Mouse (Mus musculus): ENCODE measurements around the gene Agpat3.

The Agpat3 gene

GRCm38 (mm10) chr10:78323214-78323880, 28.9 kb downstream of the Agpat3 start:
- no peak for DNase-seq

DNA sequence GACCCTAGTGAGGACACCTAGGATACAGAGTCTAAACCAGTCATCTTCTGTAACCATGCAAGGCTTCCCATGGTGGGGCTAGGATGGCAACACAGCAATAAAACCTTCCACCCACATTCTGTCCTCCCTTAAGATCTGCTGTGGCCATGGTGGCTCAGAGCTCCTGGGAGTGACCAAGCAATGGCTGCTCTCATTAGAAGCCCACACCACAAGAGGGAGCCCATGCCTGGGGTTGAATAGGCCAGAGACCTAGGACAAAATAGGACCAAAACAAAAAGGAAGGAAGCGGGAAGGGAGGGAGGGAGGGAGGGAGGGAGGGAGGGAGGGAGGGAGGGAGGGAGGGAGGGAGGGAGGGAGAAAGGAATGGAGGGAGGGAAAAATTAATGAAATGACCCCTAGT, 29.5 kb downstream of the Agpat3 start:
- DNase-seq = peak; percentile 42 to 61

- no peak for DNase-seq
Measured at GRCm38 (mm10) chr10:78321133-78321757, 31.0 kb downstream of the Agpat3 start.

GRCm38 (mm10) chr10:78320526-78320925, 31.8 kb downstream of the Agpat3 start:
- DNase-seq = peak; percentile 26 to 55

GRCm38 (mm10) chr10:78319940-78320339, 32.3 kb downstream of the Agpat3 start:
- DNase-seq = no peak

- DNase-seq = no peak
Measured at GRCm38 (mm10) chr10:78317270-78317923, 34.9 kb downstream of the Agpat3 start.

DNA sequence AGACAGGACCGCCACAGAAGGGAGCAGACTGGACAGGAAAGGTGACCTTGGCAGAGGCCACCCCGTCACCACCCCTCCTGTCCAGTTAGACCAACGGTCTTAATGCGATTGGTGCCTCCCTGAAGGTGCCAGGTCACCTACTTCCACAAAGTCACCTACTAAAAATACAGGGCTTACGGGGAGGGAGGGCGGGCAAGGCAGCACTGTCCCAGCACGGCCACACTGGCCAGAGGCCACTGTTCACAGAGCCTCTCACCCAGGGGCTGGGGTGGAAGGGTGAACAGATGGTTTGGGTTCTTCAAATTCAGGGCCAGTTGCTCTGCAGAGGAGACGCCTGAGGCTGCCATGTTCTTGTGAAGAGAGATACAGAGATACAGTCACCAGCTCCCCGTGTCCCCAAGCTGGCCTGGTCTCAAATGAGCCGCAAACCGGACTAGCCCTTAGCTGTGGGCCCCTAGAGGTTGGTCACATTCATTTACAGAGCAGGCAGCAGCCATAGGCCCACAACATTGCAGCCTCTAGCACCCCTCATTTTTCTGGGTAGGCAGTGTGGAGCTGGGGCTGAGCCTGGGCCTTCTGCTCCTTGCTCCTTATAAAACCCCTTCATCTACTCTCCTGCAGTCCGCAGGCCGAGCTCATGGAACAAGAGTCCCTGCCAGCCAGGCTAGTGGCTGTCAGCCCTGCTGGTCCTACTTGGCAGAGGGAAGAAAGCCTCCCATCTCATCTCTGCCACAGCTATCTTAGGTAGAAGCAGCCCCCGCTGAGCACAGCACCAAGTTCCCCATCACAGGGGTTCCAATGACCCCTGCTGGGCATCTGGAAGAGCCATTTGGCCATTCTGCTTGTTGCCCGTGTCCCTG, 35.8 kb downstream of the Agpat3 start:
- peak in 1 of 2 experiments; percentile 43 for DNase-seq

DNA sequence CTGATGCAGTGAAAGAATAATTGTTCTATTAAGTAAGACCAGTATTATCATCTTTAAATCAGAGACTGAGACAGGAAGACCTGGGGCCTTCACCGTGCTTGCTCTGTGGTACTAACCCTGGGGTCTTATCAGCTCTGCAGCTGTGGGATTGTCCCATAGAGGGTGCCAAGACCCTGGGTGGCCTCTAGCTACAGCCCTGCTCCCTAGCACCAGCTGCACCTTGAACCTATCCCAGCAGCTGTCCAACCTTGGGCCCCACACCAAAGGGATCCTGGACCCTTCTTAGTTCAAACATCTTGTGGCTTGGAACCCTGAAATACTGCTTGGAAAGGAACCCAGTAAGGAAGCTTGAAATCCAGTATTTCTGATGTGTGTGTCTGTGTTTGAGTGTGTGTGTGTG, 37.1 kb downstream of the Agpat3 start:
- DNase-seq = no peak

DNA sequence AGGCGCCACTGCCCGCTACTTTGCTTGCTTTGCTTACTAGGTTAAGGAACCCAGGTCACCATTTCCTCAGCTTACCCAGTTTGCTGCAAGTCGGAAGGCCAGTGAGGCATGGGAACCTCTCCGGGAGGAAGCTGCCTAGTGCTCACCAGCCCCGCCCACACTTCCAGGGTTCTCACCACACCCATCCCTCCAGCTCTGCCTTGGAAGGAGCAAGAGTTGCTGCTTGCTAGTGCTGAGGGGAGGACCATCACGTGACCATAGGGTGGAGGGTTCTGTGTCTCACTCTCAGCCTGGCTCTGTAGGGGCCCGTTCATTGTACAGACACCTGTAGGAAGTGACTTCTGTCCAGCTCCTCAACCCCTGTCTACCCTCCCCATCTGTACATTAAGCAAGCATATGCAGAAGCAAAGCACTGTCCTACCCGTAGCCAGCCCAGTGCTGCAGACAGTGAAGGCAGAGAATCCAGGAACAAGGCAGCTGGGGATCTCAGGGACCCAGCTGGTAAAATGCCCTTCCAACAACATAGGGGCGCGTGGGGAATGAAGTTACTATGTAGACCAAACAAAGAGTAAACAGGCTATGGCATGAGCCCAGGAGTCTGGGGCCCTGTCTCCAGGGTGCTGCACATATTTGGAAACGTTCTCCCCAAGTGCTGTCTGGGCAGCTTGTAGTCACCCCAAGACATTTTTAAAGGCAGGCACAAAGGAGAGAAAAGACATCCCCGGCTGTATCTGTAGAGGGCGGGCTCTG, 40.2 kb downstream of the Agpat3 start:
- no peak for DNase-seq

DNA sequence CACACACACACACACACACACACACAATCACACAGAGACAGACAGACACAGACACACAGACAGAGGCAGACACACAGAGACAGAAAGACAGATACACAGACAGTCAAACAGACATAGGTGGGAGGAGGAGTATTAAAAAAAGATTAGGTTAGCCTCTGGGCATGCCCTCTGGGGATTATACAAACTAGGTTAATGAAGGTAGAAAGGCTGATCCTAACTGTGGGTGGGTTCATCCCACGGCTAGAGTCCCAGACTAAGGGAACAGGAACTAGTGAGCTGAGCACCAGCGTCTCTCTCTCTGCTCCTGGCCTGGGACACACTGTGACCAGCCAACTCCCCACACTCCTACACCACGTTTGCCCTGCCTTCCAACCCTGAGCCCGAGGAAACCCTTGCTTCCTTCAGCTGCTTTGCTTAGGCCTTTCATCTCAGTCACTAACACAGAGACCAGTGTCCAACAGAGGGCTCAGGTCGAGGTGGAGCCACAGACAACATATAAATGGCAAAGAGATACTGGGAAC, 41.5 kb downstream of the Agpat3 start:
- DNase-seq = no peak

DNA sequence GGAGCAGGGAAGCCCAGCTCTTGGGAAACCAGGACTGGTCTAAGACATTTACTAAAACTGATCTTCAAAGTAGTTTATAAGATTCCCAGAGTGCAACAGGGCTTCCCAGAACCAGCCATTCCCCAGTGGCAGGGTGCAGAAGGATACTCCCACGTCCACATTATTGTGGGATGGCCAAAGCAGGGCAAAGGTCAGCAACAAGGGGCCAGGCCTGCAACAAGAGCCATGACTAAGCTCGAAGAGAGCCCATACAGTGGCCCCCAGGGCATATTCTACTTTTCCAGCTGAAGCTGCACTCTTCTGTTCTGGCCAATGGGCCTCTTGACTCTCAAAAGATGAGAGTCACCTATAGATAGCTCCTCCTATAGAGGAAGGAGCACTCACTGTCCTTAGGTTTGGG, 43.7 kb downstream of the Agpat3 start:
- peak in 1 of 2 experiments; percentile 32 for DNase-seq

GRCm38 (mm10) chr10:78307391-78307790, 44.9 kb downstream of the Agpat3 start:
- DNase-seq = no peak

DNA sequence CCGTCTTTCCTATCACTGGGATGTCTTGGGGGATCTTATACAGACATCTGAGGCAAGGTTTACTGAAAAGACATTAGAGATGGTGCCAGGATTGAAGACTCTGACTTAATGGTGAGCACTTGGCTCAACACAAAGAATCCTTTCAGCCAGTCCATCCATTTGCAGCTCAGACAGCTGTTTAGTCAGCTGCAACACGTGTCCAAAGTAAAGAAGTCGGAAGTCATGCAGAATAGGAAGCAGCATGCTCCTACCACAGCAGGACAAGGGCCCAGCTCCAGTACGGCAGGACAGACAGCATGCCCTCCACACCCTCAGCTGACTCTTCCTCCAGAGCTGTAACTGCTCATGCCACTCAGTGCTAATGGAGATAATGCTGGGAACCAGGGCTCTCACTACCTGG, 46.3 kb downstream of the Agpat3 start:
- DNase-seq = no peak

GRCm38 (mm10) chr10:78304996-78305395, 47.3 kb downstream of the Agpat3 start:
- no peak for DNase-seq

- no peak for DNase-seq
Measured at GRCm38 (mm10) chr10:78303675-78304074, 48.6 kb downstream of the Agpat3 start.

DNA sequence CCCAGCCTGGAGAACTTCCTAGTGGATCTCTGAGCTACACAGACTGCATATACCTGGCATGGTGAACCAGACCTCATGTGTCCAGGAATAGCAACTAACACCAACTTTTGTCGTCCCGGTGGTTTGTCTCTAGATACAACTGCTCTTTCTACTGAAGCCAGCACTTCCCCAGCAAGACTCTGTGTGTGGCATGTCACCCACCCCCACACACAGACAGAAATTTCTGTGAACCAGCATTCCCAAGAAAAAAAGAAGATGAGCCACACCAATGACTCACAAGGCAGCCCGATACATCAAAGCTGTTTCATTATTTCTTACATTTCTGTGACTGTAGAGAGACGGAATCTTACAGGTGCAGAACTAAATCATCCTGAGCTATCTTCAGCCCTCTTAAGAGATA, 52.2 kb downstream of the Agpat3 start:
- no peak for DNase-seq

DNA sequence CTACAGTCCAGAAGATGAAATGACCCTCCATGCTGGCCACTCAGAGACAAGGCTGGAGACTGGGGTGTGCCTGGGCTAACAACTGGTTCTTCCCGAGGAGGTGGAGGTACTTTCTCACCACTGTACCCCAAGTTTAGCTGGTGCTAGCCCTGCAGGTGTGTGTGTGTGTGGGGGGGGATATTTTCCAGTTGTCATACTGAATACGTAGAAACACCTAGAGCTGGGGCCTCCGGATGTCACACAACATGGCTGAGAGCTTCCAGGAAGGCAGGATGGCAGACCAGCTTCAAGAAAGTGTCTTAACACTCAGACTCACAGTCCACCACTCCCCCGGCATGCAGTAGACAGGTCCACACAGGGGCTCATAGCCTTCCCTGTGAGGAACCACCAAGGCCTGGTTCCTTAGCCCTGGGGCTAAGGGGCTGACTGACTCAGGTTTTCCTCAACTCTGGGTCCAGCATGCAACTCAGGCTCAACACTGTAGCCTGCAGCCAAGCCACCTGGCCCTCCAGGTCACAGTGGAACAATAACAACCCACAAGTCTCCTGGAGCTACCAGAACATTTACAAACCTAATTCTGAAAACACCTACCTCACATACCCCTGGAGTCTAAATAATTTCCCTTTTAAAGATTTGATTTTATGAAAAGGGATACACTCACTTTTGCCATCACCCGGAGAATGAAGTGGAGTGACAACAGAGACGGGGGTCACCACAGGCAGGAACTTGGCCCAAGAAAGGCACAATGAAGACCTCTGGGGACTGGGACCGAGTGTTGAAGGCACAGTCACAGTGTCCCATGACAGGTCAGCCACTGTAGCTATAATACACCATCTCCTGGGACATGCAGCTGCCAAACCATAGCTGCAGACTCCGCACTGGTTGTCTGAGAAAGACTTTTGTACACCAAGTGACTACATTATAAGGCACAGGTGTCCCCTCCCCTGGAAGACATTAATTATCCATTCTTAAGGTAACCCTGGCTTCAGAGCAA, 53.3 kb downstream of the Agpat3 start:
- DNase-seq = no peak

DNA sequence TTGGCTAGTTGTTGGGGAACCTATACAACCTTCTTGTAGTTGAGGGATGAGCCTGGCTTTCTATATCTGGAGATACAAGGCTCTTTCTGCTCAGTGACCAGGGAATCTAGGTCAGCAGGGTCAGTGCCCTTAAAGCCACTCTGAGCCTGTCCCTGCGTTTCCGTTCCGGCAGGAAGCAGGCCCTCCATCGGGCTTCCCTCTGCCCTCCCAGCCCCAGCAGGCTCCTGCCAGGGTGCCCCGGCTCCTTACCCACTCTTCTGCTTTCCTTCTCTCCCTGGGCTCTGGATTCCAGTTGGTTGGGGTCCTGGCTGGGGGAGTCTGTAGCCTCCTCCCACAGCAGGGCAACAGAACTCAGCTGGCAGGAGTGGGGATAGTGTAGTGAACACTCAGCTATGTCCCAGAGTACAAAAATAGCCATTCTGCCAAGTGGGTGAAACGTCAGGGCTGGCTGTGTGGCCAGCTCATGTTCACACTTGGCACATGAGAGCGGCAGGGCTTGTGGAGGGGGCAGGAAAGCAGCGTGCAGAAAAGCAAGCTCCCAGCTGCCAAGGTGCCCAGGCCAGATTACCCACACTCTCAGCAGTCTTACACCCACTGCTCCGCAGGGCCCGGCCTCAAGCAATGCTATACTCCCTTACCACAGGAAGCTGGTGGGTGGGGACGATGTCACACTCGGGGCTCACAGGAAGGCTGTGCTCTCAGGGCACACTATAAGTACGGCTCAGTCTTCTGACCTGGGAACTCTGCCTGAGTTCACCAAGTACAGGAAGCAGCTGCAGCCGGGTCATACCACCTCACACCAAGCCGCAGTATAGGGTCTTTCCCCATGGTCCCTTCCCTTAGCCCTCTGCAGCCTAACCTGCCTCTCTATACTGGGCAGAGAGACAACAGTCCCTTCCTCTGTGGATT, 54.5 kb downstream of the Agpat3 start:
- peak; percentile 85 to 91 for DNase-seq

DNA sequence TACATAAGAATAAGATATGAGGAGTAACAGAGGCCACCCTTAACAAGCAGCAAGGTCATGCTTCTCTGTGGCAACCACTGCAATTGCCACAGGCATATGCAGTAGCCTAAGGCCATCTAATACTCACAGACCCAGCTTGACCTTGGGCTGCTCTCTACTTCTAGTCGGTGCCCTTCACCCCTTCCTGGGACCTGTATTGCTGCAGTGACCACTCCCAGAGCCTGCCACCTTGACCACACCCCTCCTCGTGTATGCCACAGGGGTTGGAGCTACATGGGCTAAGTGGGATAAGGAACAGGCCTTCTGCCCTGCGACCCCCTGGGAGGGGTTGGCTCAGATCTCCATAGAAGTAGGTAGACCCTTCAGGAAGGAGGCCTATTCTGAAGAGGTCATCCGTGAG, 55.3 kb downstream of the Agpat3 start:
- DNase-seq = peak; percentile 21 to 47

DNA sequence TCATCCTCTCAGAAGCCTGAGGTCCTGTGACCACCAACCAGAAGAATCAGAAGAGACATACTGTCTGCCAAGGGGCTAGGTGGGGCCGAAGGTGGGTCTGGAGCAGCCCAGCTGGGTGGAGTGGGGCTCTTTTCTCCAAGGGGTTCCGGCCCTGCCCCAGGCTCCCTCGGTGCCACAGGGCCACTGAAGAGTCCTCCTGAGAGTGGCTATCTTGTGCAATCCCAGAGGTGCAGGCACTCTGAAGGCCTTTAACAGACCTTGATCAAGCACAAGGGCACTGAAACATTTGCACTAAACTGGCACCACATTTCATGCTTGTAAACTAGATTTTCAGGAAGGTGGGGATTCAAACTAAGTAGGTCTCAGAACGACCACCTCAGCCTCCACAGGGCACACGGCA, 55.9 kb downstream of the Agpat3 start:
- DNase-seq = no peak

All from kidney, adult 8-10 months (tissue).